Mouse (Mus musculus): Measurements from ENCODE around the gene Grm4. TPM values are rescaled to one million over a fixed set of nuclear protein-coding genes. Genes with fewer than 3 reads are reported as not detected.
A peak's percentile ranks its signal among the peaks of the same experiment; 100 is the strongest.

The Grm4 gene
- total RNA-seq (2022): 10 to 100 TPM in 3 of 4 experiments, 1 to 10 TPM in 1; 9.9 to 13.0 (median 12.6) TPM

GRCm38 (mm10) chr17:27521303-27521702, at the start of gene Grm4:
Gene Grm4, minus strand, starts transcription at chr17:27521403.
- DNase-seq (ENCODE audit: low spot score in 2 of 2): no peak

- DNase-seq (ENCODE audit: low spot score in 2 of 2): peak in 1 of 2 experiments; percentile 5
Measured at GRCm38 (mm10) chr17:27568228-27568627, 47.0 kb upstream of the Grm4 start.

GRCm38 (mm10) chr17:27565942-27566267, 44.7 kb upstream of the Grm4 start:
- DNase-seq (ENCODE audit: low spot score in 2 of 2): no peak

- DNase-seq (ENCODE audit: low spot score in 2 of 2): peak; percentile 89 to 96
Measured at GRCm38 (mm10) chr17:27565163-27565941, 44.1 kb upstream of the Grm4 start, which contains the start of gene AI413582. Gene AI413582, minus strand, starts transcription at chr17:27565756.

GRCm38 (mm10) chr17:27564391-27565162, 43.4 kb upstream of the Grm4 start:
- no peak for DNase-seq (ENCODE audit: low spot score in 2 of 2)

- DNase-seq (ENCODE audit: low spot score in 2 of 2): no peak
Measured at GRCm38 (mm10) chr17:27563771-27564244, 42.6 kb upstream of the Grm4 start.

- DNase-seq (ENCODE audit: low spot score in 2 of 2): peak in 1 of 2 experiments; percentile 52
Measured at GRCm38 (mm10) chr17:27561809-27562526, 40.8 kb upstream of the Grm4 start.

- no peak for DNase-seq (ENCODE audit: low spot score in 2 of 2)
Measured at GRCm38 (mm10) chr17:27560926-27561480, 39.8 kb upstream of the Grm4 start.

GRCm38 (mm10) chr17:27559596-27559995, 38.4 kb upstream of the Grm4 start:
- DNase-seq (ENCODE audit: low spot score in 2 of 2): no peak

- DNase-seq (ENCODE audit: low spot score in 2 of 2): no peak
Measured at GRCm38 (mm10) chr17:27558845-27559244, 37.6 kb upstream of the Grm4 start.

GRCm38 (mm10) chr17:27557927-27558661, 36.9 kb upstream of the Grm4 start:
- DNase-seq (ENCODE audit: low spot score in 2 of 2): no peak

GRCm38 (mm10) chr17:27557181-27557926, 36.2 kb upstream of the Grm4 start:
- no peak for DNase-seq (ENCODE audit: low spot score in 2 of 2)

- DNase-seq (ENCODE audit: low spot score in 2 of 2): peak in 1 of 2 experiments; percentile 70
Measured at GRCm38 (mm10) chr17:27556315-27557011, 35.3 kb upstream of the Grm4 start, which contains the start of gene Hmga1. Gene Hmga1, plus strand, starts transcription at chr17:27556497.

GRCm38 (mm10) chr17:27555512-27556172, 34.4 kb upstream of the Grm4 start:
- DNase-seq (ENCODE audit: low spot score in 2 of 2): no peak

- DNase-seq (ENCODE audit: low spot score in 2 of 2): no peak
Measured at GRCm38 (mm10) chr17:27555075-27555511, 33.9 kb upstream of the Grm4 start.

GRCm38 (mm10) chr17:27554062-27554960, 33.1 kb upstream of the Grm4 start:
- DNase-seq (ENCODE audit: low spot score in 2 of 2): no peak
